Mouse (Mus musculus) adrenal gland, postnatal 25 days (tissue): ENCODE measurements at regions not wholly inside any gene's neighbourhood (a gene's known extent, or its start where the extent isn't known, plus 50 kb on each side); places are given as distances from the start of the nearest gene placed in this dataset.

Experiments used
- DNase-seq: peaks from one replicate; pipeline ENCODE4 v3.0.0; 2021; ENCODE audit warnings: mixed read lengths

- no peak for DNase-seq
Observed at GRCm38 (mm10) chr1:163650577-163651180, 74.4 kb downstream of the Mettl11b start.

GRCm38 (mm10) chr1:163642091-163642490, 82.9 kb downstream of the Mettl11b start:
- DNase-seq: no peak

GRCm38 (mm10) chr1:163640527-163641228, 84.4 kb downstream of the Mettl11b start:
- DNase-seq: no peak

- no peak for DNase-seq
Observed at GRCm38 (mm10) chr1:163630291-163630812, 94.7 kb downstream of the Mettl11b start.

GRCm38 (mm10) chr1:163624887-163625286, 100.1 kb downstream of the Mettl11b start:
- DNase-seq: no peak

- no peak for DNase-seq
Observed at GRCm38 (mm10) chr1:163621293-163621692, 103.7 kb downstream of the Mettl11b start.

GRCm38 (mm10) chr1:163619831-163620230, 105.2 kb downstream of the Mettl11b start:
- no peak for DNase-seq

- DNase-seq: no peak
Observed at GRCm38 (mm10) chr1:163618132-163618531, 106.9 kb downstream of the Mettl11b start.

- no peak for DNase-seq
Observed at GRCm38 (mm10) chr1:163616596-163616995, 108.4 kb downstream of the Mettl11b start.

GRCm38 (mm10) chr1:163608429-163608828, 116.6 kb downstream of the Mettl11b start:
- no peak for DNase-seq

- no peak for DNase-seq
Observed at GRCm38 (mm10) chr1:163607701-163608100, 117.3 kb downstream of the Mettl11b start.

- DNase-seq: no peak
Observed at GRCm38 (mm10) chr1:163599926-163600890, 124.8 kb downstream of the Mettl11b start.

GRCm38 (mm10) chr1:163576411-163576810, 148.6 kb downstream of the Mettl11b start:
- DNase-seq: no peak

GRCm38 (mm10) chr1:163575593-163575992, 149.4 kb downstream of the Mettl11b start:
- peak; percentile 65 for DNase-seq

- no peak for DNase-seq
Observed at GRCm38 (mm10) chr1:163574409-163575161, 150.4 kb downstream of the Mettl11b start.

GRCm38 (mm10) chr1:163573533-163573932, 151.5 kb downstream of the Mettl11b start:
- DNase-seq: no peak

- DNase-seq: no peak
Observed at GRCm38 (mm10) chr1:163563791-163564190, 160.3 kb upstream of the Gorab start.

GRCm38 (mm10) chr1:163563064-163563463, 159.6 kb upstream of the Gorab start:
- no peak for DNase-seq

GRCm38 (mm10) chr1:163562166-163562733, 158.8 kb upstream of the Gorab start:
- peak; percentile 33 for DNase-seq

GRCm38 (mm10) chr1:163561016-163561415, 157.5 kb upstream of the Gorab start:
- DNase-seq: no peak

GRCm38 (mm10) chr1:163560276-163560943, 156.9 kb upstream of the Gorab start:
- no peak for DNase-seq
